Mouse (Mus musculus) erythroblast, embryonic 14.5 days (primary cell): ENCODE data around the gene Ggt1.

Experiments used
- GATA1 ChIP-seq: IDR thresholded peaks from 2 replicates; pipeline ENCODE4 v1.6.1; 2012; ENCODE audit warnings: low read length, inconsistent platforms, mixed read lengths
- TAL1 ChIP-seq: IDR thresholded peaks from 3 replicates; pipeline ENCODE4 v1.6.1; 2012; ENCODE audit warnings: low read length, inconsistent platforms, mixed read lengths

GRCm38 (mm10) chr10:75589651-75590050 lies 28.2 kb downstream of the Ggt1 start:
- TF ChIP-seq GATA1 (no peak), TAL1 (no peak)
